Mouse (Mus musculus) heart, adult 2 months (tissue): ENCODE measurements at regions not wholly inside any gene's neighbourhood (a gene's known extent, or its start where the extent isn't known, plus 50 kb on each side); places are given as distances from the start of the nearest gene placed in this dataset.

ENCODE experiments used
- CTCF ChIP-seq: fragments of 200-600 bp; IDR thresholded peaks from 2 replicates; pipeline ENCODE4 v1.8.1; 2022; ENCODE audit warnings: antibody characterized with exemption, mild to moderate bottlenecking, moderate library complexity
- EP300 ChIP-seq: fragments of 200-500 bp; IDR thresholded peaks from 2 replicates; pipeline ENCODE4 v1.6.1; 2011; ENCODE audit warnings: low read depth, low read length, control low read depth; ENCODE audit not compliant: insufficient read depth
- POLR2A ChIP-seq: fragments of 200-500 bp; IDR thresholded peaks from 2 replicates; pipeline ENCODE4 v1.6.1; 2011; ENCODE audit warnings: mild to moderate bottlenecking, low read depth, low read length, control low read depth; ENCODE audit not compliant: insufficient read depth

DNA sequence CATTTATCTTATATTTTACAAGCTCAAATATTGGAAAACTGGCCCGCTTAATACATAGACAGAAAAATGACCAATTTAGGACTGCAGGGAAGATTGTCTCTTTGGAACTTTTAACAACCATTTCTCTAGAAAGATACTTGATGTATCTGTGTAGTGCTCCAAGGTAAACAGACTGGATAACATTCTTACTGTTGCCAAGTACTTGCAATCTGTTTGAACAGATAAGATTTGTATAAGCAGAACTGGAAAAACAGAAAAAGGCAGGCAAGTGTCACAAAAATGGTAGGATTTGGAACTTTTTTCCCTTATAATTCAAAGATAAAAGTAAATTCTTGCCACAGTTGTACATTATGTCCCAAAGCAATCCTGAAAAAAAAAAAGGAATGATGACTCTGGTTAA lies 488.1 kb upstream of the St8sia4 start:
- TF ChIP-seq POLR2A = no peak
- no peak for TF ChIP-seq EP300
- no peak for TF ChIP-seq CTCF
